Mouse (Mus musculus) T-helper 17 cell (primary cell): ENCODE data around the gene 4930564D02Rik.

ENCODE experiments used
- in situ Hi-C, 2 experiments: fragments of 300-600 bp; cut with MboI, MseI; formaldehyde crosslinking; loops; 1 replicate in 1 of 2; 2 replicates in 1 of 2; pipeline ENCODE4 v1.15.1; 2025; ENCODE audit warnings: high pct_unique_total_duplicates in 2 of 2

The 4930564D02Rik gene

DNA sequence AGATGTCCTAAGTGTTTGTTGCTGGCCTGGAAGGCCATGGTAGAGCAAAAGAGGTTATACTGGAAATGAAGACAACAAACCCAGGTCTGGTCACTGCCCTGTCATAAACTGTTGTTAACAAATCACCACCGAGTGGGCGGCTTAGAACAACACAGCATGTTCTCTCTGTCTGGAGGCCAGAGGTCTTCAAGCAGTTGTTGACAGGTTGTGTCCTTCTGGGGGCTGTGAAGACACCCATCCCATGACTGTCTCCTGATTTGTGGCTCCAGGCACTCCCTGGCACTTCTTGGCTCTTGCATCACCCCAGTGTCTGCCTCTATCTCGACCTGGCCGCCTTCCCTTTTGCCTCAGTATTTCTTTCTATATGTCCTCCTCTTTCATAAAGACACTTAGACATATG, 11.0 kb upstream of the 4930564D02Rik start:
- in situ Hi-C loops: loop anchor here in 1 of 2 experiments (10.0 kb wide), 1 partner anchor 271 kb away; the partner anchor contains the start of genes Fam19a3, Ppm1j and Rhoc

DNA sequence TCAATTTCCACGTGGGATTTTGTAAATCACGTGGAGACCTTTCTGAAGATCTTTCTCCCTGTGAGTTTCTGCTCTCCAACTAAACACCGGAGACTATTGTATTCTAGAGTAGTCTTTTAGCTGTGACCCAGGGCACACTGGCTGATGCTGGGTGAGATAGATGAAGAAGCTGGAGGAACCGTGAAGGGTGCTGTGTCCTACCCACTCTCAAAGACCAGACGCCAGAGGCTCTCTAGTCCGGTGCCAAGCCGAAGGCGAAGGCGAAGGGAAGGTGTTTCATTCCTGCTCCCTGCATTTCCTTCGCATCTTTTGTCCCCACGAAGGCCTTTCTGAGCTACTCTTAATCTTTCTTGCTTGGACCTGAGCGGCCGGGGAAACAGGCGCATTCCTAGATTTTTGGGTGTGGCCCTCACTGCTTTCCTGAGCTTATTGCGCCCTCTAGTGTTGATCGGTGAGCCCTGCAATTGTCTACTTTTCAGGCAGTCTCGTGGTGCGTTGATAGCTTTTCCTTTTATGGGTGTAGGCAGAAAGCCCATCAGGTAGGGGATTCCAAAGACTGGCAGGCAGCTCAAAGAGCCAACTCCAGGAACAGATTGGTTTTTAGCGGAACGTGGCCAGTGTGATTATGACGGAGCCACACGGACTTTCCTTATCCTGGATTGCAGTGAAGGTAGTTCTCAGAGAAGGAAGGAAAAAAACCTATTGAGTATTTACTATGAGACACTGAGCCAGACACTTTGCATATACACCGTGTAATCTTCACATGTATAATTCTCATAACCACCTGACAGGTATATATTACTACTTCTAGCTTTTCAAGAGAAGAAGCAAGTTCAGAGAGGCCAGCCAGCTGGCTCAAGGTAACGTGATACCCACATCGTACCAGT, 7.8 kb upstream of the 4930564D02Rik start:
- in situ Hi-C loops: loop anchor here in 1 of 2 experiments (10.0 kb wide), 1 partner anchor 274 kb away; the partner anchor contains the start of genes Fam19a3, Ppm1j and Rhoc

DNA sequence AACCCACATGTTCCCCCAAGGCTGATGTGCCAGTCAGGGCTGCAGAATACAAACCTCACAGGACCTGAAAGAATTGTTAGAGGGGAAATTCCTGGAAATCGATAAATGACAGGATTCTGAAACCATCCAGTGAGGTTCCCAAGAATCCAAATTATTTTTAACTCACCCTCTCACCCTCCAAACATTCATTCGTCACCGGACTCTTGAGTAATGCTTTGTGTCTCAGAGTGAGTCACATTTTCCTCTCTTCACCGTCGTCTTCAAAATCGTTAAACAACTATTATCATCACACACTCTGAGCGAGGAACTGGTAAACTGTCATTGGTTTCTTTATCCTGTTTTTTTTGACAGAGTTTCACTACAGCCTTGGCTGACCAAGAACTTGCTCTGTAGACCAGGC, 6.7 kb upstream of the 4930564D02Rik start:
- in situ Hi-C loops: loop anchor here (5.0 to 10.0 kb wide), 3 partner anchors 68 to 278 kb away; partner anchors contain the start of genes Fam19a3 (in 2 of the 2), Ppm1j (in 2 of the 2) and Rhoc (in 1 of the 2)

DNA sequence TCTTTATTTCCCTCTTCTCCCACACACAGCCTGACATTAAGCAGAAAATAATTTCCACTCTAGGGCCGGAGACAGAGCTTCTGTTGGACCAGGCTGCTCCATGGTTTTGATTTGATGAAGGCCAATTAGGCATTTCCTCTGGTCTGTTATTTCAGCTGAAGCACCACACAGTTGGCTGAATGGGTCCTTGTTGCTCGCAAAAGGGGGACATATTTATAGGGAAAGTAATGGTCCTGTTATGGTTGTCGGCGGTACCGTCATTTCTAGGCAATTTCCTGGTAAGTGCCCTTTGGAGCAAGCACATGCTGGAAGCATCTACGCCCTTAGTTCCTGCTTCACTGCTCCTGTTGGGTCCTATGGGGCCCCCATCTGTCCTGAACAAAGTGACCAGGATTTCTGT, 5.7 kb upstream of the 4930564D02Rik start:
- in situ Hi-C loops: loop anchor here in 1 of 2 experiments (5.0 kb wide), 2 partner anchors 69 to 279 kb away; partner anchors contain the start of genes Fam19a3 and Ppm1j

DNA sequence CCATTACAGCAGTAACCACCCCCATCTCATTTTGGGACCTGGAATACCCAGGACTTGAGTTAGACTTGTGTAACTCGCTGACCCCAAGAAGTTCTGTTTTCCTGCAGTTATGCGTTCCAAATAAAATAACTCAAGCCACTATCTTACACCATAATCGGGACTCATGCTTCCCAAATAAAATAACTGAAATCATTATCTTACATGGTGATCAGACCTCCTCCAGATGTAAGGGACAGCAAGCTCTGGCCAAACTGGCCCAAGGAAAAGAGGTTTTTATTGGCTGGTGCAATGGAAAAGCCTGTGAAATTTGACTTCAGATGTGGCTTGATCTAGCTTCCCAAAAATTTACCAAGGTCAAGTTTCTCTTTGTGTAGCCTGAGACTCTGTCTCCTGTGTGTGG, 5.1 kb upstream of the 4930564D02Rik start:
- in situ Hi-C loops: loop anchor here in 1 of 2 experiments (5.0 kb wide), 2 partner anchors 69 to 279 kb away; partner anchors contain the start of genes Fam19a3 and Ppm1j

DNA sequence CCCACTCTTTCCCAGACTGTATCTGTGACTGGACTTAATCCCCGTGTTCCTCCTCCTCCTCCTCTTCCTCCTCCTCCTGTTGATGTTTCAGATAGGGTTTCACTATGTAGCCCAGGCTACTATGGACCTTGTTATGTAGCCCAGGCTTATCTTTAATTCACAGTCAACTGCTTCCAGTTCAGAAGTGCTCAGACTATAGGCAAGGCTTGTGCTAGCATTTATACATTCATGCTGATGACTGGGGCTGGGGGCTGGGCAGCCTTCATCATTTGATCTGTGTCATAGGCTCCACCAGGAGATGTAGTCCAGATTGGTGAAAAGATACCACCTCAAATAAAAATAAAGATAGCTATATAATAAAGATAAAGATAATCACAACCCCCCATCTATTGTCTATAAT, 4.7 kb upstream of the 4930564D02Rik start:
- in situ Hi-C loops: loop anchor here in 1 of 2 experiments (5.0 kb wide), 2 partner anchors 70 to 280 kb away; partner anchors contain the start of genes Fam19a3 and Ppm1j

DNA sequence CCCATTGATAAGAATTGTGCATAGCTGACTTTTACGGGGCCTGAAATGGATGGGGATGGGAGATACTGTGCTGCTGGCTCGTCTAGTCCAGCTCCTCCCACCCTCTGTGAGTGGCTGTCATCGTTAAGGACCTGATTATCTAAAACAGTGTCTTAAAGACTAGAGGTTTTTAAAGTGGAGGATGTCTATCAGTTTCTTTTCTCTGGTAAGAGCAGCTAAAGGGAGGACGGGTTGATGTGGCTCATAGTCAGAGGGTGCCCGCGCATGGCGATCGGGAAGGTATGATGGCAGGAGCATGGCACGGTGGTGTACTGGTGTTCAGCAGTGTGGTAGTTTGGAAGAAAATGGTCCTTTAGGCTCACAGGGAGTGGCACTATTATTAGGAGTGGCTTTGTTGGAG, 4.0 kb upstream of the 4930564D02Rik start:
- in situ Hi-C loops: loop anchor here in 1 of 2 experiments (5.0 kb wide), 2 partner anchors 70 to 280 kb away; partner anchors contain the start of genes Fam19a3 and Ppm1j

DNA sequence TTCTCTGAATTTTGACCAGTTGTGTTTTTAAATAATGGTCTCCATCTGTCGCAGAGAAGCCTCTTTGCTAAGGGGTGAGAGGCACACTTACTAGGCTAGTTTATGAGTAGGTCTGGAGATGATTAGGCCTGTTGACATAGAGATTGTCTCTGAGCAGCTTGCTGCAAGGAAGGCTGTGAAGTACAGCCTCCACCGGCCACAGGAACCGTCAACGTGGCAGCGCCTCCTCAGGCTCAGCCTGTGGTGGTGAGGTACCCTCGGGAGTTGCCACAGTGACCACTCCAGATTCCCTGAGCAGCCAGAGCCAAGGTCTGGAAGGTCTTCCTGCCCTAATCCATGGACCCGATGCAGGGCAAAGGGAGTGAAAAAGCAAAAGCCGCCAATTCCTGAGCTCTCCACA, 3.9 kb downstream of the 4930564D02Rik start:
- in situ Hi-C loops: no loop called here

DNA sequence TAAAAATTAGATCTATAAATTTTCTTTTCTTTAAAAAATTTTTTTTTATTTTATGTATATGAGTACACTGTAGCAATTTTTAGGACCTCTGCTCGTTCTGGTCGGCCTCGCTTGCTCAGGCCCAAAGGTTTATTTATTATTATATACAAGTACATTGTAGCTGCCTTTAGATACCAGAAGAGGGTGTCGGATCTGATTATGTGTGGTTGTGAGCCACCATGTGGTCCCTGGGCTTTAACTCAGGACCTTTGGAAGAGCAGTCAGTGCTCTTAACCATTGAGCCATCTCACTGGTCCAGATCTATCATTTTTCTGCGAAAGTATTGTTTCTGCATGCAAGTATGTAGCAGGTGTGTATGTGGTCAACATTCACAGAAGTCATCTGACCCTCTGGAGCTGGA, 4.6 kb downstream of the 4930564D02Rik start:
- in situ Hi-C loops: no loop called here

DNA sequence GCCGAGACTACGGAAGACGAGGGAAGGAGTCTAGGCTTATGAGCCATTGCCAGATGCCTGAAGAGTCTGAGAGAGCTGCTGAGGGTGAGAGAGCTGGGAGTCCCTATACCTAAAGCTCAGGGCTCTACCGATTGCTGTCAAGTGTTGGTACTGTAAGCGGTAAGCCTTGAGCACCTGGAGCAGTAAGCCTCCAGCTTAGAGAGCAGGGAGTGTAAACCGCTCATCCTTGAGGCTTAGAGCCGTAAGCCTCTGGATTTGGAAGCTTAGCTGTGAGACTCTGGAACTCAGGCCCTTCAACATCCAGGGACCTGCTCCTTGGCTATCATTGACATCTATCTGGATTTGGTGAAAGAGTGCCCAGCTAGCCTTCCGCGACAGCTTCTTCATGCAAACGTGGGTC, 5.9 kb downstream of the 4930564D02Rik start:
- in situ Hi-C loops: no loop called here

DNA sequence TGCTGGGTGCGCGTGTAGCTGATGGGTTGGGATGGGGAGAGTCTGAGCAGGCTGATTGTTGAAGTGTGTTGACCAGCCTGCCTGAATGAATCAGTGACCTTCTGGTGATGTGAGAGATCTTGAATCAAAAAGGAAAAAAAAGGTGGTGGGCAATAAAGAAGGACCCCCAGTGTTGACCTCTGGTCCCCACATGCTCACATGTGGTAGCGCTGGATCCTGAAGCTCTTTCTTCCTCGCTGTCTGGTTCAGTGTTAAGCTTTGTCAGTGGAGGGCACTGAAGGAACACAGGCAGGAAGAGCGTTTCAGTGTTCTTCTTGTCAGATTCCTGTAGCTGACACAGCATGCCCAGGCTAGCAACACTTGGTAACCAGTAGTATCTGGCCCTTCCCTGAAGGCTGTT, 9.2 kb downstream of the 4930564D02Rik start:
- in situ Hi-C loops: no loop called here

DNA sequence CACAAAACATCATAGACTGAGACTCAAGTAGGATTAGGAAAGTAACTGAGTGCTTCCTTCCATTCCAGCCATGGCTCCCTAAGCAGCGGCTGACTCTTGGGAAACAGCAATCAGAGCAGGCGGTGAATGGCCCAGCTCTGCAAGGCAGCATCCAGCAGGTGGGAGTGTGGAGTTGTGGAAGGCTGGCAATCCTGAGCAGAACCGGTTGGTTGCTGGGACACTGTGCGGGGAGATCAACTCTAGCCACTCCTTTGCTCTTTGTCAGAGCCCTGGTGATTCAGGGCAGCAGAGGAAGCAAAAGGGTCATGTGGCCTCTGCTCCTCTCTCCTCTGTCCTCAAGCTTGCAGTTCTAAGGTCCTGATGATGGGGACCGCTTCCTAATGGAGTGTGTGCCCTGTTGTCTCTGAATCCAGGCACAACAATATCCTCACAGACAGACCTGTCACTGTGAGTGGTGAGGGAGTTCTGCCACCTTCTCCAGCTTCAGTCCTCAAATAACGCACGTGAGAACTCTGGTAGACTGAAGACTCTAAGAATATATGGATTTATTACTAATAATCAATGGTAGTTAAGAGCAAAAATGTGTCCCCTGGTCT, 11.7 kb downstream of the 4930564D02Rik start:
- in situ Hi-C loops: no loop called here

DNA sequence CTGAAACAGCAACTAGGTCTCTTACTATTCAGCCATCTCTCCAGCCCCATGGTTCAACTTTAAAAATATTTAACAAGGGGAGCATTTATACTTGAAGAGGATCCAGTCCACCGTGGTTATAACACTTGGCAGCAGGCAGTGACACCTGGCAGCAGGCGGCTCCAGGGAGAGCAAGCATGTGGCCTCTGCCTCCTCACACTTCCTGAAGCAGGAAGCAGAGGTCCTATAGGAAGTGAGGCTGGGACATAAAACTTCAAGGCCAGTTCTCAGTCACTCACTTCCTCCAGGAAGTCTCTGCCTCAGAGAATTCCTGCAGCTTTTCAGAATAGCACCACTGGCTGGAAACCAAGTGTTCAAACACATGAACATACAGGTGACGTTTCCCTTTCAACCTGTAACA, 20.7 kb downstream of the 4930564D02Rik start:
- in situ Hi-C loops: no loop called here

DNA sequence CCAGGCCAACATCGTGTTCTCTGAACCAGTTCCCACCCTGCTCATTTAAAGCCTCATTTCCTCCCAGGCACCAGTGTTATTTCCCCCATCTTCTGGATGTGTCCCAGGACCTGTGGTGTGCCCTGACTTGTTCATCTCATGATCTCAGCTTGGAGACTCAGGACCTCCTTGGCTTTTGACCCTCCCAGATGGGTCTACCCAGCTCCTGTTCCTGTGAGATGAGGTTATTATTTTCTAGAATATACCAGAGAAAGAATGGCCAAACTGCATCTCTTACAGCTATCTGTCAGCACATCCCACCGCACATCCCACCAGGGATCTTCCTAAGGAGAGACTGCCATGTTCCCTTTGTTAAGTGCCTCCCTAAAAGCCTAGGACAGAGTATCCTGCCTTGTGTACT, 22.0 kb downstream of the 4930564D02Rik start:
- in situ Hi-C loops: no loop called here

DNA sequence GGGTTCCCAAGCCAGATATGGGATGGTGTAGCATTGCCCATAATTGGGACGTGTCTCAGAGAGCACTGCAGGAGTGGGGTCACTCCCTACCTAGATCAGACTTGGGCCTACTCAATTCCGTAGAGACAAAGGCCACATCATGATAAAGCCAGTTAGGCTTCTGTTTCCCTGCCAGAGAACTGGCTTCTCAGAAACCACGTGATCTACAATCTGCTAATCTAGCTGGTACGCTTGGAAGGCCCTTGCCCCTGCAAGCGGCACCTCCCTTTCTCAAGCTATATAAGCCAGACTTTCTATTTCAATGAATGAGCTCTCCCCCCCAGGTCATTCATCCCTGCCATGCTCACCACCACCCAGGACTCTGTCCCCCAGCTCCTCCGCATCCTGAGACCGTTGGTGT, 23.5 kb downstream of the 4930564D02Rik start:
- in situ Hi-C loops: no loop called here

DNA sequence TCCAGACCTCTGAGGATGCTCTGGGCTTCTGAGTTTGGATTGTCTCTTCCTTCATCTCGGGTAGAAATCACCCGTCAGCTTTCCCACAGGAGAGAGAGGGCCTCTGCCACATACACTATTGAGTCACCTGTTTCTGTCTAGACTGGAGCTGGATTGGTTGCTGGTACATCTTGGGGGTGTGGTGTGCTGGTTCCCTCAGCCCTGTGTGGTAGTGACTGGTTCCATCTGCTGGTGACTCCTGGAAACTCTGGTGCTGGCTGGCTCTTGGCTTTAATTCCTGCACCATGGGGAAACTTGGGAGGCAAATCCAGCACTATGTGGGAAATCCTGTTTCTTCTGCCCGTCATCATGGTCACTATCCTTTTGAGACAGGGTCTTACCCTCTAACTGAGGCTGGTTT, 24.3 kb downstream of the 4930564D02Rik start:
- in situ Hi-C loops: no loop called here

DNA sequence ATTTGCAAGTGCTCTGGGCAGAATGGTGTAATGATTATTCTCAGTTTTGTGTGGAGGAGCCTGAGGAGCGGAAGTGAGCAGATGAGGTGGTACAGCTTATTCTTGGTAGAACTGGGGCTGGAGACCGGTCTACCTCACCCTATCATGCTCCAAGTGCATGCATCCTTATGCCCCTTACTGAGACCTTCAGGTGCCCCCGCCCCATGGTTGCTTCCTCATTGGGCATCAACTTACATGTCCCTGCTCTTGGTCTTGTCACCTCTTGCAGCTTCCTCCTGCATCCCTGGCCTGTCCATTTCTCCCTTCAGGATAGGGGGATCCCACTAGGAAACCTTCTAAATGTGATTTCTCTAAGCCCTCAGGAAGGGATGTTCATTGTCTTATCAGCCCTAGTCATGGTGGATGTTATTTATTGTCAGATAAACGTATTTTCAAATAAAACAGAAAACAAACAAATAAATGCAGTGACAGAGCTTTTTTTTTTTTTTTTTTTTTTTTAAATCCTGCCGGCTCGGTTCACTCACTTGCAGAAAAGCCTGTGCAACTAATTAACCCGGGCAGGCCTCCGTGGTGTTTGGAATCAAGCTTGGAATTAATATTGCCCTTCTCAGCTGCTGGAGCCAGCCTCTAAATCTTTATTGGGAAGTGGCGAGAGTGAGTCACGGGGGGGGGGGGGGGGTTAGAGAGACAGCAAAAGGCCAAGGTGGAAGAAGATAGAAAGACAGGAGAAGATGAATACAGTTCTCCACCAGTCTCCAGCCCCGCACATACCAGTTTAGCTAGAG, 26.3 kb downstream of the 4930564D02Rik start:
- in situ Hi-C loops: no loop called here

DNA sequence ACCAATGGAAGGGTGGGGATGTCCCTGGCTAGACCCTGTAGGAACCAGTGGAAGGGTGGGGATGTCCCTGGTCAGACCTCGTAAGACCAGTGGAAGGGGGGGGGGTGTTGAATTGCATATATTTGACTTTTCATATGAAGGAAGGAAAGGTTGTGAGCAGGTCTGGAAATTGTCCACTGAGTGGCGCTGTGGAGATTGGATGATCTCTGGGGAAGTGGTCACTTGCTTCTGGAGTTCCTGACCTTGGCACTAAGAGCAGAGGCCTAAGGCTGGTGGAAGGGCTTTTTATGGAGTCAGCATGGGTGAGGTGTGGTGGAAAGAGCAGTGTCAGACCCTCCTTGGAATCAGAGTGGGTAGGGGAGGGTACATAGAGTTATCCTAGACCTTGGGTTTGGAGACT, 27.8 kb downstream of the 4930564D02Rik start:
- in situ Hi-C loops: no loop called here

DNA sequence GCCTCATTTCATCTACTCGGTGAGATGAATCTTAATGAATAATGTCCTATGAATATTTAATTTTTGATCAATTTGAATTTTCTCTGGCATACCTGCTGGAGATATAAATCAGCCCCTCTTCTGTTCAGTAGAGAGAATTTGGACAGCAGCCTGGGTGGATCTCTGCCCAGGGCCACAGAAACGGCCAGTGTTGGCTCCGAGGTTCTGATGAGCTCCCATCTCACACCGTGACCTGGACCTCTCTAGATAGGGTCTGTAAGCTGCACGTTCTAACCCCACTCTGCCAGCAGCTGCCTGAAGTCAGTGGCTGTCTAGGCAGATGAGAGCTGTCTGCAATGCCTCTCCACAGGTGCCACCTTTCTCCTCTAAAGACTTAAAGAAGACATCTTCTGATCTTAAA, 28.4 kb downstream of the 4930564D02Rik start:
- in situ Hi-C loops: no loop called here

DNA sequence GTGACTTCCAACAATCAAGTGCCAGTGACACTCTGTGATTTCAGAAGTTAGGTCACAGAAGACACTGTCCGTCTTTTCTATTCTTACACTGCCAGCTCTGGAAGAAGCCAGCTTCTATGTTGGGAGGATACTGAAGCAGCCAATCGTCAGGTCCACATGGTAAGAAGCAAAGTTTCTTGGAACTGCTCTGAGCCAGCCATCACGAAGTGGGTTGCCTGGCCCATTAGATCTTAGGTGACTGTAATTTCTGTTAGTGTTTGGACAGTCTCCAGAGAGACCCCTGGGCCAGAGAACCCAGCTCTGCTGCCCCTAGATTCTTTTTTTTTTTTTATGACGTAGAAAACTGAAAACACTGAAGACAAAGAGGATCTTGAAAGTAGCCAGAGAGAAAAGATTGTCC, 30.9 kb downstream of the 4930564D02Rik start:
- in situ Hi-C loops: no loop called here

DNA sequence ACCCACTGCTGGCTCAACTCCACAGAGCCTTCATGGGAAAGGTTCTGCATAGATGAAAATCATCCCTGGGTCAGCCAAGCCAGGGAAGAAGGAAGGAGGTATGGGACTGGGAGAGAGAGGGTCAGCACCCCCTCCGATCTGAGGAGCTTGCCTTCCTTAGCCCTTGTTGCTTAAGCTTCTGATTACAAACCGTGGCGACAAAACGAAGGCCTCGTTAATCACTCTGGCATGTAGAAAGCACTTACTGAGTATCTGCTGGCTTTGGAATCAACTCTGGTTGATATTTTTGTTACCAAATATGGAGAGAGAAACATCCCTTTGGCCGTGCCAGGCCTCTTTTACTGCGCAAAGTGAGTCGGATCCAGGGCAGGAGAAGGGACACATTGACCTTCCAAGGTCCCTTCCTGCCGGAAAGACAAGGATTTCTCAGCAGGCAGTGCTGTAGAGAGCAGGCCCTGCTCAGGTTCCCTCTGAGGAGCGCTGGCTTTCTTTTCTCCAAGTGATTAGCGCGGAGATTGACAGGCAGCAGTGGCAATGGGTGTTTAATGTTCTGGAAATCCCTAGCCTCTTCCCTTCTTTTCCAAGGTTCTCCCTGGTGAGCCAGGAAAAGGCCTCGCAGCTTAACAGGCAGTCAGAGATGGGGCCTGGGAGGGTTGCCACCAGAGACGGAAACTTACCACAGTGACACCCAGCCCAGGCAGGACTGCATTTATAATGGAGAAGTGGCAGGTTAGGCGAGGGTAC, 33.1 kb downstream of the 4930564D02Rik start:
- in situ Hi-C loops: no loop called here
